Mouse (Mus musculus): ENCODE measurements around the gene Tmem91. TPM values are rescaled to one million over a fixed set of nuclear protein-coding genes. Genes with fewer than 3 reads are reported as not detected.

The Tmem91 gene
- total and polyA plus RNA-seq, 3 experiments: 0.55 to 1.3 TPM; not detected in 1

DNA sequence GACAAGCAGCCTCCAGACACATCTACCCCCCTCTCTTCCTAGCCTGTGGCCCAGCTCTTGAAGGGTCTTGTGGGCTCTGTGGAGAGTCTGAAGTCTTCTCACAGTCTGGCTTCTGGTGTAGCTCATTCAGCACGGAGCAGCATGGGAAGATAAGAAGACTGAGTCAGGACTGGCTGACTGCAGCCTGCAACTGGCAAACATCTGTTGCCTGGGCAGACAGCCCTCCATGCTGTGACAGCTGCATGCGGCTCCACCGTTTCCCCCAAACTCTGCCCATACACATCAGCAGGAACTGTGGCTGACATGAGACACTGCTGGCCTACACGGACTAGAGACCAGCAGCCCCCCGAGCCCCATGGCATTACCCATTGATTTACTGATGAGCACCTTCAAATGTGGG is 50.1 kb downstream of the Tmem91 start:
- H3K4me1 ChIP-seq (ENCODE audit: control insufficient read depth in 1 of 2, insufficient read depth in 2 of 2): peaks cover 4 to 10% of the 10 kb centered on the region in 2 experiments
- H3K36me3 ChIP-seq (replicated peaks in 1 of 2; ENCODE audit: control insufficient read depth in 1 of 2, insufficient read depth in 1 of 2, low read length in 1 of 2): peaks cover 24 to 65% of the 10 kb centered on the region in 2 experiments
- no peak overlapping the region for H3K4me3 ChIP-seq (replicated peaks in 1 of 3; ENCODE audit: low read depth in 2 of 3, low read length in 2 of 3, poor library complexity in 1 of 3)

DNA sequence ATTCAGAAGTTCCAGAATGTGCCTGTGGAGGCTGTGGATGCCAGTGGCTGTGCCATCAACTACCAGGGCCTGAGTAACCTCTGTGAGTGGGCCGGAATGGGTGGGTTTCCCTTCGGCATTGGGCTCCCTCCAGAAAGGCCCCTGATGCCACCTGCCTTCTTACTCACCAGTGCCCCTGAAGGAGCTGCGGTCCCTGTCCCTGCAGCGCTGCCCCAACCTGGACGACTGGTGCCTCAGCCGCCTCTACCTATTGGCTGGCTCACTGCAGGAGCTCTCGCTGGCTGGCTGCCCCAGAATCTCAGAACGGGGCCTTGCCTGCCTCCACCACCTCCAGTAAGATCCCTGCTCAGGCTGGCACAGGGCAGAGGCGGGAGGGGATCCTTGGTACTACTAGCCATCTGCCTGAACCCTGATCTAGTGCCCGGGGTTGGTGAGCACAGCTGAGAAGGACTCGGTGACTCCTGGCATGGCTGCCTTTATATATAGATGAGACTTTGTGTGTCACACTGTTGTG is 51.1 kb downstream of the Tmem91 start:
- H3K4me1 ChIP-seq (ENCODE audit: control insufficient read depth in 1 of 2, insufficient read depth in 2 of 2): peaks cover 4 to 12% of the 10 kb centered on the region in 2 experiments
- in situ Hi-C loops (cut with MboI; ENCODE audit: low pct_ligation_motif_present, low pct_unique_long_range_greater_than_20kb, low sequenced_read_pairs): no loop called here
- H3K36me3 ChIP-seq (replicated peaks in 1 of 2; ENCODE audit: control insufficient read depth in 1 of 2, insufficient read depth in 1 of 2, low read length in 1 of 2): peaks cover 24 to 60% of the 10 kb centered on the region in 2 experiments
- TF ChIP-seq MAFK (IDR thresholded peaks at IDR 0.05; ENCODE audit: insufficient replicate concordance, low read length) (no peak), BHLHE40 (IDR thresholded peaks at IDR 0.05; ENCODE audit: low read depth, low read length) (no peak), CHD2 (IDR thresholded peaks at IDR 0.05; ENCODE audit: low read length) (no peak), POLR2AphosphoS2 (IDR thresholded peaks at IDR 0.05; ENCODE audit: low read depth, low read length) (no peak), USF1 (IDR thresholded peaks at IDR 0.05; ENCODE audit: low read depth, low read length) (no peak), MXI1 (IDR thresholded peaks at IDR 0.05; ENCODE audit: low read depth, low read length) (no peak)
- H3K79me2 ChIP-seq (replicated peaks; ENCODE audit: control insufficient read depth, extremely low read depth, insufficient read depth, poor library complexity, severe bottlenecking): no peaks in the 10 kb centered on the region
- H3K4me3 ChIP-seq (replicated peaks in 1 of 3; ENCODE audit: low read depth in 2 of 3, low read length in 2 of 3, poor library complexity in 1 of 3): no peak overlapping the region
- DNase-seq (ENCODE audit: extremely low read depth): no peak
- dilution Hi-C loops (cut with MboI; ENCODE audit: extremely low pct_ligation_motif_present, extremely low pct_unique_long_range_greater_than_20kb, low sequenced_read_pairs): no loop called here
- no peaks in the 10 kb centered on the region for H3K9me3 ChIP-seq (replicated peaks; ENCODE audit: low read length)
- no peak overlapping the region for H3K27ac ChIP-seq (ENCODE audit: insufficient read depth, low read depth)
- H3K4me2 ChIP-seq (ENCODE audit: insufficient read depth, low read depth, poor library complexity, severe bottlenecking): no peak overlapping the region
- no peak overlapping the region for H3K9ac ChIP-seq (ENCODE audit: insufficient read depth, low read depth)
- no peaks in the 10 kb centered on the region for H3K27me3 ChIP-seq (replicated peaks)

More for the DNA sequence above, 50.1 kb downstream of the Tmem91 start:
- H3K9ac ChIP-seq (ENCODE audit: insufficient read depth, low read depth): no peak overlapping the region
- H3K9me3 ChIP-seq (replicated peaks; ENCODE audit: low read length): no peaks in the 10 kb centered on the region
- no peaks in the 10 kb centered on the region for H3K27me3 ChIP-seq (replicated peaks)
- H3K79me2 ChIP-seq (replicated peaks; ENCODE audit: control insufficient read depth, extremely low read depth, insufficient read depth, poor library complexity, severe bottlenecking): no peaks in the 10 kb centered on the region
- in situ Hi-C loops (cut with MboI; ENCODE audit: low pct_ligation_motif_present, low pct_unique_long_range_greater_than_20kb, low sequenced_read_pairs): no loop called here
- TF ChIP-seq NRF1 (IDR thresholded peaks at IDR 0.05; ENCODE audit: low read depth, low read length) (no peak), MXI1 (IDR thresholded peaks at IDR 0.05; ENCODE audit: low read depth, low read length) (no peak), ZKSCAN1 (IDR thresholded peaks at IDR 0.05; ENCODE audit: borderline replicate concordance, low read depth, low read length) (no peak), ETS1 (conservative IDR thresholded peaks at IDR 0.05; ENCODE audit: low read depth, low read length) (no peak), UBTF (IDR thresholded peaks at IDR 0.05; ENCODE audit: low read depth, low read length) (no peak), ZC3H11A (IDR thresholded peaks at IDR 0.05; ENCODE audit: low read depth, low read length) (no peak), SMC3 (IDR thresholded peaks at IDR 0.05; ENCODE audit: low read depth, low read length) (no peak), CHD1 (IDR thresholded peaks at IDR 0.05; ENCODE audit: low read depth, low read length) (no peak), RCOR1 (conservative IDR thresholded peaks at IDR 0.05; ENCODE audit: low read depth, low read length) (no peak), MAFK (IDR thresholded peaks at IDR 0.05; ENCODE audit: insufficient replicate concordance, low read length) (no peak), CTCF (conservative IDR thresholded peaks at IDR 0.05 in 1 of 2, IDR thresholded peaks at IDR 0.05 in 1 of 2; ENCODE audit: low read depth in 2 of 2, low read length in 2 of 2) (no peak)
- no peak for DNase-seq (ENCODE audit: extremely low read depth)
- dilution Hi-C loops (cut with MboI; ENCODE audit: extremely low pct_ligation_motif_present, extremely low pct_unique_long_range_greater_than_20kb, low sequenced_read_pairs): no loop called here
- no peak overlapping the region for H3K4me2 ChIP-seq (ENCODE audit: insufficient read depth, low read depth, poor library complexity, severe bottlenecking)
- H3K27ac ChIP-seq (ENCODE audit: insufficient read depth, low read depth): no peak overlapping the region
